Mouse (Mus musculus): ENCODE measurements around the gene Babam2.

DNA sequence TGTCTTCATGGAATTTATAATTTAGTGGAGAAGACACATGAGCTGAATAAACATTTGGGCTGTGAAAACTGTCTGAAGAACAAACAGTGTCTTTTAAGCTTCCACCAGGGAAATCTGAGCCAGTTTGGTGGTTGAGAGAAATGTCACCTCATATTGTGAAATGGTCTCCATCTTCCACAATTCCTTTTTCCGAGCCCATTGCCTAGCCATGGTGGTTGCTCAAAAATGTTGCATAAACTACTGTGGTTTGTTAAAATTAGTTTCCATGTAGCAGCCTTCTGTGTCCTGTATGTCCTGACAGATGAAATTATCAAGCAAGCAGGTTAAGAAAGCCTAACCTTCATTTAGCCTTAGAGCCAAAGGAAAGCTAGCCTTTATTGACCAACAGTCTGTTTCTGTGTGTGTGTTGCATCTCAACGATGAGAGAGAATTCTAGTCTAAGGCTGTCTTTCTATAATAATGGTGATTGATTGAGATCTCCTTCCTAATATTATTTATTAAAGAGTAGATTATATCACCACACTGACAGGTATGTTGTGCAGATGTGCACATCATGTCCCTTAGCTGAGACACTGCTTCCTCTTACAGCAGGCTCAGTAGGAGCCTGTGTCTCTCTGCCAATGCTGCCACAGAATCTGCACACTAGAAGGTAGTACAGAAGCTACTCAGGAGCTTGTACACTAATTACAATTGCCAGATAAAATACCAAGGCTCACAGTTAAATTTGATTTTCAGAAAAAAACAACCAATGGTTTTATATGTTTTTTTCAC lies 46.8 kb upstream of the Babam2 start:
- TF ChIP-seq POLR2A (IDR thresholded peaks at IDR 0.05; ENCODE audit: borderline replicate concordance, control insufficient read depth, low read depth, low read length) (no peak), CTCF (IDR thresholded peaks at IDR 0.05; ENCODE audit: control insufficient read depth, insufficient read depth, low read length) (no peak)

All from bone marrow, adult 2 months (tissue).